Mouse (Mus musculus): ENCODE measurements at regions not wholly inside any gene's neighbourhood (a gene's known extent, or its start where the extent isn't known, plus 50 kb on each side); places are given as distances from the start of the nearest gene placed in this dataset.

GRCm38 (mm10) chr11:37582236-37582635 lies 346.5 kb upstream of the Tenm2 start:
- no peaks in the 10 kb centered on the region for H3K27me3 ChIP-seq (replicated peaks; ENCODE audit: insufficient read depth, low read length)
- 71% methylated on average over 2 of the region's 2 CpGs for WGBS
- H3K4me3 ChIP-seq (ENCODE audit: low read depth, low read length) = no peak overlapping the region
- DNase-seq (ENCODE audit: low spot score) = no peak
- no peaks in the 10 kb centered on the region for H3K4me1 ChIP-seq (ENCODE audit: insufficient read depth, low read depth, low read length)
- no peaks in the 10 kb centered on the region for H3K9me3 ChIP-seq (ENCODE audit: low read length)
- no peak for ATAC-seq
- no peak overlapping the region for H3K27ac ChIP-seq (ENCODE audit: low read length)
- no peak overlapping the region for H3K9ac ChIP-seq (replicated peaks; ENCODE audit: low read depth)
- no peak overlapping the region for H3K4me2 ChIP-seq (replicated peaks; ENCODE audit: low read depth, low read length)
- TF ChIP-seq CTCF (IDR thresholded peaks at IDR 0.05) = no peak
- no peak for TF ChIP-seq EP300 (IDR thresholded peaks at IDR 0.05)
- H3K36me3 ChIP-seq (ENCODE audit: insufficient read depth, low read length) = no peaks in the 10 kb centered on the region

GRCm38 (mm10) chr11:37533624-37534023 lies 297.9 kb upstream of the Tenm2 start:
- H3K9ac ChIP-seq (replicated peaks; ENCODE audit: low read depth) = no peak overlapping the region
- peaks cover 3% of the 10 kb centered on the region; the same call in 1 of the 2 replicates for H3K4me1 ChIP-seq (ENCODE audit: insufficient read depth, low read depth, low read length)
- H3K4me2 ChIP-seq (replicated peaks; ENCODE audit: low read depth, low read length) = no peak overlapping the region
- DNase-seq (ENCODE audit: low spot score) (no peak), ATAC-seq (no peak)
- TF ChIP-seq CTCF (IDR thresholded peaks at IDR 0.05) = no peak
- TF ChIP-seq EP300 (IDR thresholded peaks at IDR 0.05) = no peak
- H3K4me3 ChIP-seq (ENCODE audit: low read depth, low read length) = no peak overlapping the region
- WGBS = 42% methylated on average over 2 of the region's 2 CpGs
- H3K27me3 ChIP-seq (replicated peaks; ENCODE audit: insufficient read depth, low read length) = no peaks in the 10 kb centered on the region
- H3K9me3 ChIP-seq (ENCODE audit: low read length) = no peaks in the 10 kb centered on the region
- H3K36me3 ChIP-seq (ENCODE audit: insufficient read depth, low read length) = no peaks in the 10 kb centered on the region
- no peak overlapping the region for H3K27ac ChIP-seq (ENCODE audit: low read length)

GRCm38 (mm10) chr11:37532476-37532875 lies 296.7 kb upstream of the Tenm2 start:
- Histone ChIP-seq H3K36me3 (ENCODE audit: insufficient read depth, low read length) (no peaks in the 10 kb centered on the region), H3K4me2 (replicated peaks; ENCODE audit: low read depth, low read length) (no peak overlapping the region), H3K27ac (ENCODE audit: low read length) (no peak overlapping the region), H3K9me3 (ENCODE audit: low read length) (no peaks in the 10 kb centered on the region), H3K4me1 (ENCODE audit: insufficient read depth, low read depth, low read length) (peaks cover 3% of the 10 kb centered on the region; the same call in 1 of the 2 replicates), H3K9ac (replicated peaks; ENCODE audit: low read depth) (no peak overlapping the region), H3K4me3 (ENCODE audit: low read depth, low read length) (no peak overlapping the region), H3K27me3 (replicated peaks; ENCODE audit: insufficient read depth, low read length) (no peaks in the 10 kb centered on the region)
- peak; percentile 57 for DNase-seq (ENCODE audit: low spot score)
- peak; percentile 43; the same call in 1 of the 2 replicates for ATAC-seq
- no peak for TF ChIP-seq CTCF (IDR thresholded peaks at IDR 0.05)
- TF ChIP-seq EP300 (IDR thresholded peaks at IDR 0.05) = no peak
- WGBS = 8% methylated on average over 2 of the region's 2 CpGs

- DNase-seq (ENCODE audit: low spot score) (no peak), ATAC-seq (no peak)
- H3K27ac ChIP-seq (ENCODE audit: low read length) = no peak overlapping the region
- no peak overlapping the region for H3K9ac ChIP-seq (replicated peaks; ENCODE audit: low read depth)
- TF ChIP-seq EP300 (IDR thresholded peaks at IDR 0.05) = no peak
- TF ChIP-seq CTCF (IDR thresholded peaks at IDR 0.05) = no peak
- no peaks in the 10 kb centered on the region for H3K9me3 ChIP-seq (ENCODE audit: low read length)
- no peaks in the 10 kb centered on the region for H3K4me1 ChIP-seq (ENCODE audit: insufficient read depth, low read depth, low read length)
- no peaks in the 10 kb centered on the region for H3K36me3 ChIP-seq (ENCODE audit: insufficient read depth, low read length)
- 71% methylated on average over 3 of the region's 3 CpGs for whole genome bisulfite sequencing
- H3K4me3 ChIP-seq (ENCODE audit: low read depth, low read length) = no peak overlapping the region
- no peaks in the 10 kb centered on the region for H3K27me3 ChIP-seq (replicated peaks; ENCODE audit: insufficient read depth, low read length)
- no peak overlapping the region for H3K4me2 ChIP-seq (replicated peaks; ENCODE audit: low read depth, low read length)
Observed at GRCm38 (mm10) chr11:37498463-37499015, 262.8 kb upstream of the Tenm2 start.

GRCm38 (mm10) chr11:37497874-37498273 lies 262.1 kb upstream of the Tenm2 start:
- H3K27me3 ChIP-seq (replicated peaks; ENCODE audit: insufficient read depth, low read length) = no peaks in the 10 kb centered on the region
- 67% methylated on average over 9 of the region's 9 CpGs for WGBS
- ATAC-seq (no peak), DNase-seq (ENCODE audit: low spot score) (no peak)
- H3K36me3 ChIP-seq (ENCODE audit: insufficient read depth, low read length) = no peaks in the 10 kb centered on the region
- no peaks in the 10 kb centered on the region for H3K4me1 ChIP-seq (ENCODE audit: insufficient read depth, low read depth, low read length)
- H3K4me3 ChIP-seq (ENCODE audit: low read depth, low read length) = no peak overlapping the region
- TF ChIP-seq CTCF (IDR thresholded peaks at IDR 0.05) (no peak), EP300 (IDR thresholded peaks at IDR 0.05) (no peak)
- no peaks in the 10 kb centered on the region for H3K9me3 ChIP-seq (ENCODE audit: low read length)
- H3K9ac ChIP-seq (replicated peaks; ENCODE audit: low read depth) = no peak overlapping the region
- H3K4me2 ChIP-seq (replicated peaks; ENCODE audit: low read depth, low read length) = no peak overlapping the region
- no peak overlapping the region for H3K27ac ChIP-seq (ENCODE audit: low read length)

- WGBS = 46% methylated on average over 3 of the region's 3 CpGs
- ATAC-seq (peak; percentile 63), DNase-seq (ENCODE audit: low spot score) (peak; percentile 62)
- no peak overlapping the region for H3K4me3 ChIP-seq (ENCODE audit: low read depth, low read length)
- no peaks in the 10 kb centered on the region for H3K9me3 ChIP-seq (ENCODE audit: low read length)
- no peak overlapping the region for H3K4me2 ChIP-seq (replicated peaks; ENCODE audit: low read depth, low read length)
- no peaks in the 10 kb centered on the region for H3K27me3 ChIP-seq (replicated peaks; ENCODE audit: insufficient read depth, low read length)
- no peaks in the 10 kb centered on the region for H3K36me3 ChIP-seq (ENCODE audit: insufficient read depth, low read length)
- no peaks in the 10 kb centered on the region for H3K4me1 ChIP-seq (ENCODE audit: insufficient read depth, low read depth, low read length)
- TF ChIP-seq CTCF (IDR thresholded peaks at IDR 0.05) = no peak
- TF ChIP-seq EP300 (IDR thresholded peaks at IDR 0.05) = no peak
- H3K27ac ChIP-seq (ENCODE audit: low read length) = no peak overlapping the region
- no peak overlapping the region for H3K9ac ChIP-seq (replicated peaks; ENCODE audit: low read depth)
Observed at GRCm38 (mm10) chr11:37480236-37480635, 244.5 kb upstream of the Tenm2 start.
